In genomic region chr6:142412906-142413491, GRCm38 (mm10) we compare ENCODE assay signal across 13 mouse cellular contexts. TPM values are rescaled to one million over a fixed set of nuclear protein-coding genes. Genes with fewer than 3 reads are reported as not detected.
A peak's percentile ranks its signal among the peaks of the same experiment; 100 is the strongest.
DNase-seq lines count a peak whose midpoint lies in the region; ATAC-seq and TF ChIP-seq lines count a peak whose summit lies in the region.
"Had no signal": no experiment of that assay in that cellular context is flagged by ENCODE, and none has a peak within 500 bp of the region (broad histone marks: within the 10 kb centered on the region; RNA-seq: fewer than 3 reads in every experiment).

Spx (plus strand) TSS chr6:142413441.

- H3K4me3 ChIP-seq in intestine, embryonic 14.5 days (ENCODE audit: low read depth, low read length): no peak within 1 kb of the TSS
- H3K4me3 ChIP-seq in intestine, postnatal 0 days (ENCODE audit: low read depth, low read length): no peak within 1 kb of the TSS
- peak within 1 kb of the TSS; percentile 25; the same call in 1 of the 2 replicates for H3K4me3 ChIP-seq in ES-Bruce4 (ENCODE audit: low read depth, low read length)
- H3K4me3 ChIP-seq in forebrain, embryonic 13.5 days: no peak within 1 kb of the TSS
- H3K4me3 ChIP-seq in limb, embryonic 14.5 days (replicated peaks; ENCODE audit: low read length): no peak within 1 kb of the TSS; the same call in 1 of the 2 replicates
- H3K4me3 ChIP-seq: myocyte had no signal

- no peak for TF ChIP-seq POLR2A in ES-Bruce4 (IDR thresholded peaks at IDR 0.05; ENCODE audit: insufficient read depth, low read length)
- TF ChIP-seq POLR2A in limb, embryonic 14.5 days (IDR thresholded peaks at IDR 0.05; ENCODE audit: borderline replicate concordance, extremely low read depth, insufficient read depth, insufficient read length): no peak

- no peak for TF ChIP-seq CTCF in intestine, postnatal 0 days (IDR thresholded peaks at IDR 0.05; ENCODE audit: low read depth)
- no peak for TF ChIP-seq CTCF in ES-Bruce4 (IDR thresholded peaks at IDR 0.05; ENCODE audit: low read depth, low read length)

- no peak for DNase-seq in intestine, embryonic 14.5 days (ENCODE audit: low spot score)
- no peak for DNase-seq in limb, embryonic 14.5 days (ENCODE audit: low spot score)
- no peak for DNase-seq in spleen, adult 12 weeks (ENCODE audit: low spot score)
- no peak for DNase-seq in layer of hippocampus, adult 18-20 months (ENCODE audit: low spot score in 2 of 2)
- no peak for DNase-seq in thymus, postnatal 10 days (ENCODE audit: low spot score in 2 of 2)
- DNase-seq: cerebellum, postnatal 14 days; lung, adult 2 months; right cerebral cortex, adult 18-20 months had no signal

- H3K9ac ChIP-seq in intestine, embryonic 14.5 days (ENCODE audit: low read length): no peak within 1 kb of the TSS
- no peak within 1 kb of the TSS for H3K9ac ChIP-seq in intestine, postnatal 0 days (ENCODE audit: low read depth, low read length)
- H3K9ac ChIP-seq in ES-Bruce4 (ENCODE audit: low read depth, poor library complexity, severe bottlenecking): 0 out of 2 replicates have a peak within 1 kb of the TSS, but pooled peaks have one; percentile 63
- H3K9ac ChIP-seq in forebrain, embryonic 13.5 days: no peak within 1 kb of the TSS
- H3K9ac ChIP-seq in limb, embryonic 14.5 days (ENCODE audit: low read depth, low read length, severe bottlenecking): no peak within 1 kb of the TSS

- H3K4me2 ChIP-seq in intestine, embryonic 14.5 days (ENCODE audit: low read length): peak within 1 kb of the TSS; percentile 54; the same call in 1 of the 2 replicates
- H3K4me2 ChIP-seq in intestine, postnatal 0 days (replicated peaks; ENCODE audit: low read depth): no peak within 1 kb of the TSS
- H3K4me2 ChIP-seq in forebrain, embryonic 13.5 days: peak within 1 kb of the TSS; percentile 60
- peak within 1 kb of the TSS; percentile 44; the same call in 1 of the 2 replicates for H3K4me2 ChIP-seq in limb, embryonic 14.5 days (replicated peaks; ENCODE audit: low read depth, low read length, severe bottlenecking)

- peaks cover 31% of the 10 kb centered on the region for H3K27me3 ChIP-seq in intestine, embryonic 14.5 days (replicated peaks; ENCODE audit: control insufficient read depth, insufficient read depth, low read length)
- H3K27me3 ChIP-seq in intestine, postnatal 0 days (replicated peaks; ENCODE audit: control insufficient read depth, insufficient read depth, low read length): peaks cover 25% of the 10 kb centered on the region
- H3K27me3 ChIP-seq in ES-Bruce4 (ENCODE audit: control insufficient read depth, insufficient read depth, low read length, poor library complexity, severe bottlenecking): no peaks in the 10 kb centered on the region
- peaks cover 41% of the 10 kb centered on the region for H3K27me3 ChIP-seq in forebrain, embryonic 13.5 days
- peaks cover 31% of the 10 kb centered on the region for H3K27me3 ChIP-seq in limb, embryonic 14.5 days (ENCODE audit: control insufficient read depth, insufficient read depth, low read length)

- no peak within 1 kb of the TSS for H3K27ac ChIP-seq in intestine, embryonic 14.5 days (ENCODE audit: low read depth)
- H3K27ac ChIP-seq in intestine, postnatal 0 days (ENCODE audit: low read depth, low read length): no peak within 1 kb of the TSS
- no peak within 1 kb of the TSS for H3K27ac ChIP-seq in ES-Bruce4 (ENCODE audit: insufficient read depth, low read length)
- no peak within 1 kb of the TSS for H3K27ac ChIP-seq in forebrain, embryonic 13.5 days
- H3K27ac ChIP-seq in limb, embryonic 14.5 days (replicated peaks; ENCODE audit: low read depth, low read length): no peak within 1 kb of the TSS

- no peak for TF ChIP-seq EP300 in ES-Bruce4 (IDR thresholded peaks at IDR 0.05; ENCODE audit: insufficient read depth, low read depth, low read length)

- peaks cover 4% of the 10 kb centered on the region; the same call in 1 of the 2 replicates for H3K4me1 ChIP-seq in intestine, embryonic 14.5 days (replicated peaks; ENCODE audit: control insufficient read depth, insufficient read depth, low read length)
- no peaks in the 10 kb centered on the region for H3K4me1 ChIP-seq in intestine, postnatal 0 days (replicated peaks; ENCODE audit: control insufficient read depth, insufficient read depth, low read length)
- no peaks in the 10 kb centered on the region for H3K4me1 ChIP-seq in ES-Bruce4 (ENCODE audit: control insufficient read depth, insufficient read depth, low read length)
- 0 out of 2 replicates have a peak, but pooled peaks cover 5% of the 10 kb centered on the region for H3K4me1 ChIP-seq in forebrain, embryonic 13.5 days
- H3K4me1 ChIP-seq in limb, embryonic 14.5 days (ENCODE audit: control insufficient read depth, insufficient read depth, low read length): no peaks in the 10 kb centered on the region

- no peak for ATAC-seq in intestine, embryonic 14.5 days (replicated peaks; ENCODE audit: low FRiP score, low TSS enrichment, low read depth)
- ATAC-seq in intestine, postnatal 0 days: no peak
- ATAC-seq in forebrain, embryonic 13.5 days: no peak
- no peak for ATAC-seq in limb, embryonic 14.5 days (ENCODE audit: low FRiP score, low read depth)
- ATAC-seq: inflammation-experienced regulatory T-cells, adult 6 months had no signal

- no peaks in the 10 kb centered on the region for H3K9me3 ChIP-seq in intestine, embryonic 14.5 days (ENCODE audit: control insufficient read depth, low read length)
- H3K9me3 ChIP-seq in intestine, postnatal 0 days (ENCODE audit: control insufficient read depth): no peaks in the 10 kb centered on the region
- H3K9me3 ChIP-seq in ES-Bruce4 (replicated peaks; ENCODE audit: control insufficient read depth, insufficient read depth, low read length, poor library complexity, severe bottlenecking): no peaks in the 10 kb centered on the region
- H3K9me3 ChIP-seq in forebrain, embryonic 13.5 days (replicated peaks): no peaks in the 10 kb centered on the region
- H3K9me3 ChIP-seq in limb, embryonic 14.5 days (ENCODE audit: control insufficient read depth, low read length): no peaks in the 10 kb centered on the region

- H3K36me3 ChIP-seq in intestine, embryonic 14.5 days (ENCODE audit: control insufficient read depth, insufficient read depth, low read length): no peaks in the 10 kb centered on the region
- no peaks in the 10 kb centered on the region for H3K36me3 ChIP-seq in intestine, postnatal 0 days (ENCODE audit: control insufficient read depth, insufficient read depth)
- H3K36me3 ChIP-seq in ES-Bruce4 (ENCODE audit: control insufficient read depth, insufficient read depth, low read length, poor library complexity, severe bottlenecking): no peaks in the 10 kb centered on the region
- H3K36me3 ChIP-seq in forebrain, embryonic 13.5 days (ENCODE audit: poor library complexity, severe bottlenecking): no peaks in the 10 kb centered on the region
- H3K36me3 ChIP-seq in limb, embryonic 14.5 days (ENCODE audit: control insufficient read depth, insufficient read depth, low read length): no peaks in the 10 kb centered on the region

- 63% methylated on average over 11 of the region's 11 CpGs for WGBS in intestine, embryonic 14.5 days
- WGBS in intestine, postnatal 0 days: 70% methylated on average over 11 of the region's 11 CpGs
- WGBS in forebrain, embryonic 13.5 days: 68% methylated on average over 11 of the region's 11 CpGs
- WGBS in limb, embryonic 14.5 days: 65% methylated on average over 11 of the region's 11 CpGs

RNA-seq across cellular contexts. Expression of gene Spx, which starts in this region (rescaled TPM):
- polyA plus RNA-seq in intestine, embryonic 14.5 days (2014; fragmentation: Nextera tagmentation; extraction: Ambion mirVana): 0.50 and 1.1 TPM in 2 replicates
- not detected in 2 replicates for polyA plus RNA-seq in intestine, postnatal 0 days (2015; fragmentation: Nextera tagmentation; extraction: Ambion mirVana)
- polyA plus RNA-seq in ES-Bruce4 (2011; ENCODE audit: insufficient read depth, insufficient read length, low read depth, missing spikeins): 0.47 TPM in 1 of 2 replicates, not detected in the other
- polyA plus RNA-seq in forebrain, embryonic 13.5 days (2015; fragmentation: Nextera tagmentation; extraction: Ambion mirVana): 1.3 and 1.9 TPM in 2 replicates
- polyA plus RNA-seq in limb, embryonic 14.5 days (2012; rRNA removed): 8.0 and 8.4 TPM in 2 replicates
- polyA plus RNA-seq in limb, embryonic 14.5 days (2014; fragmentation: Nextera tagmentation; extraction: Ambion mirVana): 0.59 and 1.6 TPM in 2 replicates
- 1 to 10 TPM in 1 of 2 experiments, under 1 TPM in 1; 0.94 to 2.0 TPM for total RNA-seq in layer of hippocampus, adult 18-20 months (2021)
